Mouse (Mus musculus) stomach, embryonic 14.5 days (tissue): ENCODE results near the gene Mapre3. TPM values are rescaled to one million over a fixed set of nuclear protein-coding genes. Genes with fewer than 3 reads are reported as not detected.

Experiments used
- ATAC-seq: fragments of 200-750 bp; cut with Nextera tagmentation; 2 replicates; pipeline ENCODE4 v1.8.0; 2017; ENCODE audit warnings: low read depth, moderate TSS enrichment; ENCODE audit not compliant: insufficient number of reproducible peaks, insufficient read depth, low FRiP score
- H3K27ac ChIP-seq: fragments of 300-500 bp; sonication (generic); 2 replicates; pipeline ENCODE4 v1.5.1; 2014; ENCODE audit warnings: mild to moderate bottlenecking, low read length, moderate library complexity, mixed read lengths
- H3K27me3 ChIP-seq: fragments of 300-500 bp; sonication (generic); 2 replicates; pipeline ENCODE4 v1.6.1; 2014; ENCODE audit warnings: low read length, control low read depth, mixed read lengths; ENCODE audit not compliant: control insufficient read depth, insufficient read depth
- H3K36me3 ChIP-seq: fragments of 300-500 bp; sonication (generic); 2 replicates; pipeline ENCODE4 v1.6.1; 2014; ENCODE audit warnings: mild to moderate bottlenecking, control low read depth, low read length, moderate library complexity, mixed read lengths; ENCODE audit not compliant: control insufficient read depth, insufficient read depth
- H3K4me1 ChIP-seq: fragments of 300-500 bp; sonication (generic); 2 replicates; pipeline ENCODE4 v1.6.1; 2014; ENCODE audit warnings: low read length, control low read depth, mixed read lengths; ENCODE audit not compliant: control insufficient read depth, insufficient read depth
- H3K4me2 ChIP-seq: fragments of 300-500 bp; sonication (generic); replicated peaks from 2 replicates; pipeline ENCODE4 v1.6.1; 2014; ENCODE audit warnings: low read depth, low read length, control low read depth
- H3K4me3 ChIP-seq: fragments of 300-500 bp; sonication (generic); 2 replicates; pipeline ENCODE4 v1.5.1; 2014; ENCODE audit warnings: low read depth, low read length, control low read depth
- H3K9ac ChIP-seq: fragments of 300-500 bp; sonication (generic); replicated peaks from 2 replicates; pipeline ENCODE4 v1.6.1; 2014; ENCODE audit warnings: low read depth, mild to moderate bottlenecking, control low read depth, low read length, moderate library complexity, mixed read lengths
- H3K9me3 ChIP-seq: fragments of 300-500 bp; sonication (generic); 2 replicates; pipeline ENCODE4 v1.6.1; 2016; ENCODE audit warnings: low read depth, low read length, control low read depth; ENCODE audit not compliant: control insufficient read depth
- WGBS: fragments of 180-500 bp; shearing (Covaris S2); extraction: QIAGEN DNeasy Blood & Tissue Kit; methylation state at CpG from one replicate; pipeline ENCODE4 v1.1.7; 2014; 5-methylcytosine and 5-hydroxymethylcytosine counted together
- polyA plus RNA-seq: library from polyadenylated mRNA; unstranded; fragments of >200 nt; fragmentation: Nextera tagmentation; extraction: Ambion mirVana; gene quantifications from 2 replicates; pipeline ENCODE4 v1.2.1, GENCODE M21; 2014

Gene Mapre3
- polyA plus RNA-seq, 1 experiment from 2014 or later: 22.7 TPM

- Histone ChIP-seq H3K4me2 (no peak overlapping the region), H3K9ac (no peak overlapping the region), H3K4me1 (no peaks in the 10 kb centered on the region), H3K36me3 (no peaks in the 10 kb centered on the region), H3K27ac (no peak overlapping the region), H3K4me3 (no peak overlapping the region), H3K27me3 (no peaks in the 10 kb centered on the region), H3K9me3 (no peaks in the 10 kb centered on the region)
- WGBS: 93% methylated on average over 5 of the region's 5 CpGs
- ATAC-seq: no peak
Observed at GRCm38 (mm10) chr5:30787381-30787780, 27.1 kb upstream of the Mapre3 start.

- Histone ChIP-seq H3K9ac (no peak overlapping the region), H3K27me3 (no peaks in the 10 kb centered on the region), H3K36me3 (no peaks in the 10 kb centered on the region), H3K4me2 (no peak overlapping the region), H3K9me3 (no peaks in the 10 kb centered on the region), H3K27ac (no peak overlapping the region), H3K4me1 (no peaks in the 10 kb centered on the region), H3K4me3 (no peak overlapping the region)
- ATAC-seq: no peak
- WGBS: 89% methylated on average over 3 of the region's 3 CpGs
Observed at GRCm38 (mm10) chr5:30790047-30790446, 24.4 kb upstream of the Mapre3 start.

- WGBS: 13% methylated on average over 12 of the region's 12 CpGs
- no peak overlapping the region for H3K27ac ChIP-seq
- no peaks in the 10 kb centered on the region for H3K4me1 ChIP-seq
- no peak overlapping the region for H3K9ac ChIP-seq
- no peaks in the 10 kb centered on the region for H3K36me3 ChIP-seq
- H3K9me3 ChIP-seq: no peaks in the 10 kb centered on the region
- no peak overlapping the region for H3K4me2 ChIP-seq
- no peaks in the 10 kb centered on the region for H3K27me3 ChIP-seq
- H3K4me3 ChIP-seq: no peak overlapping the region
- ATAC-seq: peak; percentile 53; the same call in 1 of the 2 replicates
Observed at GRCm38 (mm10) chr5:30796125-30796524, 18.3 kb upstream of the Mapre3 start.

- 62% methylated on average over 7 of the region's 7 CpGs for WGBS
- Histone ChIP-seq H3K27ac (no peak overlapping the region), H3K9ac (no peak overlapping the region), H3K9me3 (no peaks in the 10 kb centered on the region), H3K36me3 (no peaks in the 10 kb centered on the region), H3K4me3 (no peak overlapping the region), H3K4me1 (no peaks in the 10 kb centered on the region), H3K4me2 (no peak overlapping the region), H3K27me3 (no peaks in the 10 kb centered on the region)
- ATAC-seq: peak; percentile 57; the same call in 1 of the 2 replicates
Observed at GRCm38 (mm10) chr5:30797482-30797881, 17.0 kb upstream of the Mapre3 start.

GRCm38 (mm10) chr5:30797982-30798381, 16.5 kb upstream of the Mapre3 start:
- Histone ChIP-seq H3K36me3 (no peaks in the 10 kb centered on the region), H3K4me2 (no peak overlapping the region), H3K9ac (no peak overlapping the region), H3K9me3 (no peaks in the 10 kb centered on the region), H3K27me3 (no peaks in the 10 kb centered on the region), H3K4me1 (no peaks in the 10 kb centered on the region), H3K4me3 (no peak overlapping the region), H3K27ac (no peak overlapping the region)
- 62% methylated on average over 8 of the region's 8 CpGs for WGBS
- ATAC-seq: no peak

- H3K9me3 ChIP-seq: no peaks in the 10 kb centered on the region
- no peak overlapping the region for H3K4me3 ChIP-seq
- H3K4me1 ChIP-seq: no peaks in the 10 kb centered on the region
- no peaks in the 10 kb centered on the region for H3K36me3 ChIP-seq
- H3K27ac ChIP-seq: no peak overlapping the region
- H3K9ac ChIP-seq: no peak overlapping the region
- H3K27me3 ChIP-seq: no peaks in the 10 kb centered on the region
- no peak for ATAC-seq
- WGBS: 77% methylated on average over 6 of the region's 6 CpGs
- no peak overlapping the region for H3K4me2 ChIP-seq
Observed at GRCm38 (mm10) chr5:30798965-30799364, 15.5 kb upstream of the Mapre3 start.

- WGBS: 70% methylated on average over 12 of the region's 12 CpGs
- H3K27ac ChIP-seq: no peak overlapping the region
- no peaks in the 10 kb centered on the region for H3K9me3 ChIP-seq
- no peak overlapping the region for H3K4me2 ChIP-seq
- H3K4me1 ChIP-seq: no peaks in the 10 kb centered on the region
- no peak for ATAC-seq
- H3K4me3 ChIP-seq: no peak overlapping the region
- no peaks in the 10 kb centered on the region for H3K27me3 ChIP-seq
- H3K9ac ChIP-seq: no peak overlapping the region
- no peaks in the 10 kb centered on the region for H3K36me3 ChIP-seq
Observed at GRCm38 (mm10) chr5:30802724-30803467, 11.5 kb upstream of the Mapre3 start.

GRCm38 (mm10) chr5:30806106-30806505, 8.3 kb upstream of the Mapre3 start:
- Histone ChIP-seq H3K27me3 (no peaks in the 10 kb centered on the region), H3K36me3 (no peaks in the 10 kb centered on the region), H3K4me3 (no peak overlapping the region), H3K27ac (no peak overlapping the region), H3K4me1 (no peaks in the 10 kb centered on the region), H3K9ac (no peak overlapping the region), H3K9me3 (no peaks in the 10 kb centered on the region), H3K4me2 (no peak overlapping the region)
- WGBS: 7% methylated on average over 3 of the region's 3 CpGs
- peak; percentile 84; the same call in 1 of the 2 replicates for ATAC-seq

GRCm38 (mm10) chr5:30815120-30815465, 652 bp downstream of the Mapre3 start:
- no peaks in the 10 kb centered on the region for H3K27me3 ChIP-seq
- H3K4me2 ChIP-seq: peak overlapping the region; percentile 84
- H3K9ac ChIP-seq: peak overlapping the region; percentile 78; the same call in 1 of the 2 replicates
- H3K4me1 ChIP-seq: peaks cover 17% of the 10 kb centered on the region
- ATAC-seq: no peak
- 3% methylated on average over 7 of the region's 7 CpGs for WGBS
- H3K4me3 ChIP-seq: peak overlapping the region; percentile 80
- no peaks in the 10 kb centered on the region for H3K9me3 ChIP-seq
- no peaks in the 10 kb centered on the region for H3K36me3 ChIP-seq
- no peak overlapping the region for H3K27ac ChIP-seq
